Mouse (Mus musculus): ENCODE measurements around the gene Cpped1. TPM values are rescaled to one million over a fixed set of nuclear protein-coding genes. Genes with fewer than 3 reads are reported as not detected.

The Cpped1 gene
- total and polyA plus RNA-seq, 3 experiments: 13.6 to 34.6 (median 17.5) TPM

- TF ChIP-seq MEF2A (IDR thresholded peaks at IDR 0.05; ENCODE audit: borderline replicate concordance, low read depth, low read length) (peak; percentile 24; the same call in 1 of the 2 replicates), NRF1 (IDR thresholded peaks at IDR 0.05; ENCODE audit: low read depth, low read length) (peak; percentile 30; the same call in 1 of the 2 replicates), UBTF (IDR thresholded peaks at IDR 0.05; ENCODE audit: low read depth, low read length) (no peak), BHLHE40 (IDR thresholded peaks at IDR 0.05; ENCODE audit: low read depth, low read length) (peak; percentile 61), CHD1 (IDR thresholded peaks at IDR 0.05; ENCODE audit: low read depth, low read length) (no peak)
These were observed 12.8 kb downstream of the Cpped1 start (continued) for GRCm38 (mm10) chr16:11896411-11896810.

GRCm38 (mm10) chr16:11894877-11895276, 14.4 kb downstream of the Cpped1 start:
- no peaks in the 10 kb centered on the region for H3K79me2 ChIP-seq (replicated peaks; ENCODE audit: control insufficient read depth, extremely low read depth, insufficient read depth, poor library complexity, severe bottlenecking)
- no peaks in the 10 kb centered on the region for H3K9me3 ChIP-seq (replicated peaks; ENCODE audit: low read length)
- H3K4me1 ChIP-seq (ENCODE audit: control insufficient read depth in 1 of 2, insufficient read depth in 2 of 2): peaks cover 0 to 21% of the 10 kb centered on the region in 2 experiments; a peak in 2 of 4 replicates
- H3K27me3 ChIP-seq (replicated peaks): no peaks in the 10 kb centered on the region
- no peak for DNase-seq (ENCODE audit: extremely low read depth)
- H3K27ac ChIP-seq (ENCODE audit: insufficient read depth, low read depth): no peak overlapping the region
- TF ChIP-seq RCOR1 (conservative IDR thresholded peaks at IDR 0.05; ENCODE audit: low read depth, low read length) (no peak), NELFE (IDR thresholded peaks at IDR 0.05; ENCODE audit: low read depth, low read length) (no peak), PAX5 (IDR thresholded peaks at IDR 0.05; ENCODE audit: low read length) (no peak), UBTF (IDR thresholded peaks at IDR 0.05; ENCODE audit: low read depth, low read length) (no peak), ZNF384 (IDR thresholded peaks at IDR 0.05; ENCODE audit: low read depth, low read length) (no peak), BHLHE40 (IDR thresholded peaks at IDR 0.05; ENCODE audit: low read depth, low read length) (no peak), EP300 (IDR thresholded peaks at IDR 0.05; ENCODE audit: low read length) (no peak), ETS1 (conservative IDR thresholded peaks at IDR 0.05; ENCODE audit: low read depth, low read length) (no peak), POLR2AphosphoS2 (IDR thresholded peaks at IDR 0.05; ENCODE audit: low read depth, low read length) (no peak), TBP (conservative IDR thresholded peaks at IDR 0.05; ENCODE audit: low read depth, low read length) (no peak), ELF1 (IDR thresholded peaks at IDR 0.05; ENCODE audit: low read depth, low read length) (no peak)
- no peak overlapping the region for H3K4me3 ChIP-seq (replicated peaks in 1 of 3; ENCODE audit: low read depth in 2 of 3, low read length in 2 of 3, poor library complexity in 1 of 3)
- dilution Hi-C loops (cut with MboI; ENCODE audit: extremely low pct_ligation_motif_present, extremely low pct_unique_long_range_greater_than_20kb, low sequenced_read_pairs): no loop called here
- H3K4me2 ChIP-seq (ENCODE audit: insufficient read depth, low read depth, poor library complexity, severe bottlenecking): no peak overlapping the region
- in situ Hi-C loops (cut with MboI; ENCODE audit: low pct_ligation_motif_present, low pct_unique_long_range_greater_than_20kb, low sequenced_read_pairs): no loop called here
- peaks cover 0 to 30% of the 10 kb centered on the region in 2 experiments for H3K36me3 ChIP-seq (replicated peaks in 1 of 2; ENCODE audit: control insufficient read depth in 1 of 2, insufficient read depth in 1 of 2, low read length in 1 of 2)
- H3K9ac ChIP-seq (ENCODE audit: insufficient read depth, low read depth): no peak overlapping the region

- H3K79me2 ChIP-seq (replicated peaks; ENCODE audit: control insufficient read depth, extremely low read depth, insufficient read depth, poor library complexity, severe bottlenecking): no peaks in the 10 kb centered on the region
- no peak overlapping the region for H3K4me3 ChIP-seq (replicated peaks in 1 of 3; ENCODE audit: low read depth in 2 of 3, low read length in 2 of 3, poor library complexity in 1 of 3)
- dilution Hi-C loops (cut with MboI; ENCODE audit: extremely low pct_ligation_motif_present, extremely low pct_unique_long_range_greater_than_20kb, low sequenced_read_pairs) (no loop called here), in situ Hi-C loops (cut with MboI; ENCODE audit: low pct_ligation_motif_present, low pct_unique_long_range_greater_than_20kb, low sequenced_read_pairs) (no loop called here)
- H3K4me1 ChIP-seq (ENCODE audit: control insufficient read depth in 1 of 2, insufficient read depth in 2 of 2): peaks cover 0 to 4% of the 10 kb centered on the region in 2 experiments; a peak in 1 of 4 replicates
- no peak overlapping the region for H3K27ac ChIP-seq (ENCODE audit: insufficient read depth, low read depth)
- TF ChIP-seq CTCF (conservative IDR thresholded peaks at IDR 0.05 in 1 of 2, IDR thresholded peaks at IDR 0.05 in 1 of 2; ENCODE audit: low read depth in 2 of 2, low read length in 2 of 2) (no peak), POLR2A (IDR thresholded peaks at IDR 0.05; ENCODE audit: low read depth, low read length) (no peak), MAFK (IDR thresholded peaks at IDR 0.05; ENCODE audit: insufficient replicate concordance, low read length) (no peak), UBTF (IDR thresholded peaks at IDR 0.05; ENCODE audit: low read depth, low read length) (no peak), USF2 (conservative IDR thresholded peaks at IDR 0.05; ENCODE audit: low read depth, low read length) (no peak), MXI1 (IDR thresholded peaks at IDR 0.05; ENCODE audit: low read depth, low read length) (no peak), POLR2AphosphoS2 (IDR thresholded peaks at IDR 0.05; ENCODE audit: low read depth, low read length) (no peak)
- DNase-seq (ENCODE audit: extremely low read depth): no peak
- peaks cover 18 to 57% of the 10 kb centered on the region in 2 experiments for H3K36me3 ChIP-seq (replicated peaks in 1 of 2; ENCODE audit: control insufficient read depth in 1 of 2, insufficient read depth in 1 of 2, low read length in 1 of 2)
- H3K9ac ChIP-seq (ENCODE audit: insufficient read depth, low read depth): no peak overlapping the region
- no peaks in the 10 kb centered on the region for H3K27me3 ChIP-seq (replicated peaks)
- H3K9me3 ChIP-seq (replicated peaks; ENCODE audit: low read length): peaks cover 2% of the 10 kb centered on the region
- no peak overlapping the region for H3K4me2 ChIP-seq (ENCODE audit: insufficient read depth, low read depth, poor library complexity, severe bottlenecking)
These were observed 19.1 kb downstream of the Cpped1 start for GRCm38 (mm10) chr16:11890186-11890585.

All from CH12.LX (cell line).